Mouse (Mus musculus) hematopoietic stem cell, adult 5-6 weeks (primary cell): ENCODE results near the gene Ptprb. TPM values are rescaled to one million over a fixed set of nuclear protein-coding genes. Genes with fewer than 3 reads are reported as not detected.

Source experiments
- ATAC-seq, 2 experiments: fragments of 125-278 bp in 1 of 2; replicated peaks in 1 of 2; 2 replicates each; pipeline ENCODE4 v1.8.0; 2016 to 2017; ENCODE audit warnings: inconsistent platforms in 2 of 2, mild to moderate bottlenecking in 2 of 2, moderate number of reproducible peaks in 2 of 2, low read depth in 1 of 2, moderate TSS enrichment in 1 of 2; ENCODE audit not compliant: low FRiP score in 2 of 2, poor library complexity in 2 of 2, severe bottlenecking in 2 of 2, insufficient read depth in 1 of 2, low TSS enrichment in 1 of 2
- total RNA-seq: library from RNA; stranded (forward); fragments of 172-1452, 232-1000 nt; gene quantifications from 2 replicates; pipeline ENCODE4 v1.2.3, GENCODE M21; 2017

Gene Ptprb
- total RNA-seq, 1 experiment from 2014 or later = not detected

DNA sequence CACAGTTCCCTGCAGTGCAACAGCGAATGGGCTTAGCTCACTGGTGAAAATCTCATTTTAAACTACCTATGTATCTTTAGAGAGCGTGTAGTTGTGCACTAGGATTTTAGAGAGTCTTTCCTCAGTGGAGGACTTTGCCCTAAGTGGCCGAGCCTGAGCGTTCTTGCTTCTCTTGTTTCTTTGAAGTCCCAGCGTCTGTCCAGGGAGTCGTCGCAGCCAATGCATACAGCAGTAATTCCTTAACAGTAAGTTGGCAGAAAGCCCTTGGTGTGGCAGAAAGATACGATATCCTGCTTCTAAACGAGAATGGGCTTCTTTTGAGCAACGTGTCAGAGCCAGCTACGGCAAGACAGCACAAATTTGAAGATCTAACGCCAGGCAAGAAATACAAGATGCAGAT, 65.9 kb downstream of the Ptprb start:
- no peak for ATAC-seq

DNA sequence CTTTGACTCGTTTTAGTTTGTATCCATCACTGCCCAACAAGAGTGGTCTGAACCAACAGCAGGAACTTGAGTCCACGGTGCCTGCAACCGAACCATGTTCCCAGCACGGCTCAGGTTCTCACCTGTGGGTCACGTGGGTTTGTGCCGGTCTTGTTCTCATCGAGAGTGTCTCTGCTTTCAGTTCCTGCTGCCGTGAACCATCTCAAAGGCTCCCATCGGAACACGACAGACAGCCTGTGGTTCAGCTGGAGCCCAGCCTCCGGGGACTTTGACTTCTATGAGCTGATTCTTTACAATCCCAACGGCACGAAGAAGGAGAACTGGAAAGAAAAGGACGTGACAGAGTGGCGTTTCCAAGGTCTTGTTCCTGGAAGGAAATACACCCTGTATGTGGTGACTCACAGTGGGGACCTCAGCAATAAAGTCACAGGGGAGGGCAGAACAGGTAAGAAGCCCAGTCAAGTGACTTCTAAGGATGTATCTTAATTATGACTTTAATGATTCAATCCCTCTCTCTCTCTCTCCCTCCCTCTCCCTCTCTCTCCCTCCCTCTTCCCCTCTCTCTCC, 71.4 kb downstream of the Ptprb start:
- no peak for ATAC-seq

- no peak for ATAC-seq
Observed at GRCm38 (mm10) chr10:116349004-116349403, 73.7 kb downstream of the Ptprb start.

- no peak for ATAC-seq
Observed at GRCm38 (mm10) chr10:116350532-116350931, 75.2 kb downstream of the Ptprb start.

DNA sequence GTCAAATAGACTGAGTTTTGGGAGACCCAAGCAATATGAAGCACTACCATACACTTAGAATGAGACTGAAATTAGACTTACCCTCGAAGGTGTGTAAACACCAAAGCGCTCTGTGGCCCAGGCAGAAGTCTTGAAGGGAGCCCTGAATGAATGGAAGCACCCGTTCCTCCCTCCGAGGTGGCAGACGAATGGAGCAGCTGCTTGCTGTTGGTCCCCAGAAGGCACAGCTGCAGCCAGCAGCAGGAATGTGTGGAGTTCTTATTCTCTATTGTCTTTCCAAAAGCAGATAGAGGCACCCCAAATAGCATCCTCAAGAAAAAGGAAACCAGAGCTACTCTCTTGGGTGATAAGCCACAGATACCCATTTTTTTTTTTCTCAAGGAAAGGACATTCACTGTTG, 79.0 kb downstream of the Ptprb start:
- no peak for ATAC-seq

DNA sequence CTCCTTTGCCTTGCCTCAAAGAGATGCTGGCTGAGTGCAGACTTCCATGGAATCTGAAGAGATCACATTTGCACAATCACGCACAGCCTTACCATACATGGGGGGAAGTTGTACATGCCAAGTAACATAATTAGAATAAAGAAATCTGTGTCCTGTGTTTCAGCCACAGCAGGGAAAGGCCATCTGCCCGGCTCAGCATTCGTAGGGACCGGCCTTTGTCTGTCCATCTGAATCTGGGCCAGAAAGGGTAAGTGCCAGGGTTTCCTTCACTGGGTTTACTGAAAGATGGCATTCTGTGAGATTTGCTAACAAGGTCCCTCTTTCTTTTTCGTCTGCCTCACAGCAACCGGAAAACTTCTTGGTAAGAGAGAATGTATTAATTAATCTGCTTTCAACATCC, 86.9 kb downstream of the Ptprb start:
- ATAC-seq = no peak

DNA sequence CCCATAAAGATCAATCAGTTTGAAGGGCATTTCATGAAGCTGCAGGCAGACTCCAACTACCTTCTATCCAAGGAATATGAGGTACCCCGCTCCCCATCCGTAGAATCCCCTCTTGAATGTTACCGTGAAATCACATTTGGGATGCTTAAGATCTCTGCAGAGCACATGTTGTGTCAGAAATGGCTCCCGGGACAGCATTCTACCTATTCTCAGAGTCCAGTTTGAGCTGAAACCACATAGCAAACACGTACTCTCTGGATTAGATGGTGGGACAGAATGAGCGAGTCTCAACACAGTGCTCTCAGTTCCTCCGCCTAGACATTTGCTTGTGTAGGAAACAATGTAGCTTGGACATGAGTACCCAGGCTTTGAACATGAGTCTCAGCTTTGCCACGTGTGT, 87.3 kb downstream of the Ptprb start:
- no peak for ATAC-seq

- no peak for ATAC-seq
Observed at GRCm38 (mm10) chr10:116364759-116365158, 89.4 kb downstream of the Ptprb start.

- no peak for ATAC-seq
Observed at GRCm38 (mm10) chr10:116370991-116371725, 95.8 kb downstream of the Ptprb start.

- no peak for ATAC-seq
Observed at GRCm38 (mm10) chr10:116374111-116374510, 98.8 kb downstream of the Ptprb start.

DNA sequence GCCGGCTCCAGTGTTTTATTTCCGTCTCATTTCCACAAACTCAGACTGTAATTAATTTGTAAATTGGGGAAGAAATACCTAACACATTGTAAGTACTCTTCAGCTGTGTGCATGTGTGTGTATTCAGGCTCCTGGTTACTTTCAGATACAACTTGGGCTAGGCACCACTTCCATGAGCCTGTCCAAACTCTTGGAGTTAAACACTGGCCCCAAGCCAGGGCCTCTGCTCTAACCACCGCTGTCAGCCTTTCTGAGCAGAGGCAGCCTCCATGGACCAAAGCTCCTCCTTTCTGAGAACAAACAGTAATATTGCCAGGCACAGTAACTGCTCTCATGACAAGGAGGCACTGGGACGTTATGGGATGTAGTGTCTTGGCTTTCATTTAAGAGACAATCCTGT, 101.5 kb downstream of the Ptprb start:
- no peak for ATAC-seq

- ATAC-seq = no peak
Observed at GRCm38 (mm10) chr10:116382826-116383685, 107.7 kb downstream of the Ptprb start.

DNA sequence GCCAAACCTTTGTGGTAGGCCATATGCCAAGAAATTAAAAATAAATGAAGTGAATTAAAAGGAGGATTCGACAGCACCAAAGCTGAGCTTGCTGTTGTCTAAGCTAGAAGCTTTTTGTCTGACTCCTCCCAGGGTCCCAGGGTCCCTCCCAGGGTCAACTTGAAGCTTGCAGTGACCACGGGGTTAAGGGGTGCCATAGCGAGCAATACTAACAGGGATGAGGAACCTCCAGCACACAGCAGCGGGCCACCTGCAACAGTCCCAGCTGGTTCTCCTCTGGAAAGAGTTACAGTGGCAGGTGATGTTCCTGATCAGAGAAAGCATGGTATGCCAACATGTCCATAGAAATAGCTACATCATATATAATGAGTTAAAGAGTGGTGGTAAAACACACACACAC, 109.1 kb downstream of the Ptprb start:
- no peak for ATAC-seq

GRCm38 (mm10) chr10:116386391-116386885, 111.1 kb downstream of the Ptprb start:
- ATAC-seq = no peak

GRCm38 (mm10) chr10:116388840-116389239, 113.5 kb downstream of the Ptprb start:
- no peak for ATAC-seq

DNA sequence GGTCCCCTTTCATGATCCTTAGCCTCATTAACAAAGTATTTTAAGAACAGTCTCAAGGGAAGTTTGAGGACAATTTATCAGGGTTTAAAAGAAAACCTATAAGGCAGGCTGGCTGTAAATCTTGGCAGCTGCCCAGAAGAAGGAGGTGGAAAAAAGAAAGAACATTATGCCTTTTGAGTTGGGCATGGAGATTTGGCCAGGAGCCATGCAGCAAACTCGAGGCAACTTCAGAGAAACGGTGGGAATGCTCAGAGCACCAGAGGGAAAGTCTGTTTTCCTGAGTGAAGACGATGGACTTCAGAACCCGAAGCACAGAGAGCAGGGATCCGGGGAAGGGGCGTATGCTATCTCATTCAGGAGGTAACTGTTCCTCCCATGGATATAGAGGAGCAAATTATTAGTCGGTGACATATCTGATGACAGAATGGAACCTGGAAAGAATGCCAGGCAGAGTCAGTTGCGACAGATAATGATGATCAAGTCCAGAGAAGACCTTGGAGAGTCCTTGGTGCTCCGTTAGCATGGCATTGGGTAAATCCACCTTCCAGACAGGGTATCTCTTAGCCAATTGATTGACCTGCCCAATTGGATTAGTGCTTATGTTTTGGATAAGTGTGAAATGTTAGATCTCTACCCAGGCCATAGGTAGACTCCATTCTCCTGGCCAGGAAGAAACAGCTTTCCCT, 118.6 kb downstream of the Ptprb start:
- no peak for ATAC-seq

DNA sequence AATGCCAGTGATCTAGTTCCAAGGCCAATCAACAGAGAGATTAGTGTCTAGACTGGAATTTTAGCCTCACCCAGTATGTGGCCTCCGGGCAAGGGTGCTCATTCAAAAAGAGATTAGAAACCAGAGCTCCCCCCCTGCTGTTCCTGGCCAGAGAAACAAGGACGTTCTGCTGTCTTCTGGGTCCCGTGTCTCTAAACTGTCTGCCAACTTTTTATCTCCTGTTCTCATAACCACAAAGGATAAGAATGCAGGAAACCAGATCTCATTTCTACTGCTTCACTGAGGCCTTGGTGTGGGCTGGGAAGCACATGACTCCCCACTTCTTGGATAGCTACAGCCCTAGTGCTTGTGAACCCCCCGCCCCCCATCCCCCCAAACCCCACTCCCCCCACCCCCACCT, 119.3 kb downstream of the Ptprb start:
- 0 out of 4 replicates have a peak, but pooled peaks of 1 of the 2 experiments have one; percentile 44 for ATAC-seq

DNA sequence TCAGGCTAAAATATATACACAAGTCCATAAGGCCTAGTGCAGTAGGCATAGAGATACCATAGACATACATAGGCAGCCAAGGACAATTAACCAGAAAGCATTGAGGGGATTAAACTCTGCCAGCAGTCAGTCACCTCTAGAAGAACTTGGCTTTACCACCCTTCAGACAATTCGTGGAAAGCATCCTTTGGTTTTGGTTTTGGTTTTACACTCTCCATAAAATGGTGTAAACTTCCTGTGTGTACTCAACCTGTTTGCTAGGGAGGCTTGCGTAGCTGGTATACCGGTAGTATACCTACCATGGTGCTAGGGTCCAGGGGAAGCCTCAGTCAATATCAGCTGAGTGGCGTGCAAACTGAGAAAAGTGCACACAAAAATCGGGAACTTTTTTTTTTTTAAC, 121.0 kb downstream of the Ptprb start:
- ATAC-seq = no peak
